Mouse (Mus musculus): ENCODE measurements around the gene Gm49369. TPM values are rescaled to one million over a fixed set of nuclear protein-coding genes. Genes with fewer than 3 reads are reported as not detected.
A peak's percentile ranks its signal among the peaks of the same experiment; 100 is the strongest.
"Not testable (repeated sequence)": the region's sequence is repeated elsewhere in the genome, so short reads cannot be mapped to it uniquely, and the experiment has no call there.

Gene Gm49369
- polyA plus RNA-seq, 1 experiment, result not detected

DNA sequence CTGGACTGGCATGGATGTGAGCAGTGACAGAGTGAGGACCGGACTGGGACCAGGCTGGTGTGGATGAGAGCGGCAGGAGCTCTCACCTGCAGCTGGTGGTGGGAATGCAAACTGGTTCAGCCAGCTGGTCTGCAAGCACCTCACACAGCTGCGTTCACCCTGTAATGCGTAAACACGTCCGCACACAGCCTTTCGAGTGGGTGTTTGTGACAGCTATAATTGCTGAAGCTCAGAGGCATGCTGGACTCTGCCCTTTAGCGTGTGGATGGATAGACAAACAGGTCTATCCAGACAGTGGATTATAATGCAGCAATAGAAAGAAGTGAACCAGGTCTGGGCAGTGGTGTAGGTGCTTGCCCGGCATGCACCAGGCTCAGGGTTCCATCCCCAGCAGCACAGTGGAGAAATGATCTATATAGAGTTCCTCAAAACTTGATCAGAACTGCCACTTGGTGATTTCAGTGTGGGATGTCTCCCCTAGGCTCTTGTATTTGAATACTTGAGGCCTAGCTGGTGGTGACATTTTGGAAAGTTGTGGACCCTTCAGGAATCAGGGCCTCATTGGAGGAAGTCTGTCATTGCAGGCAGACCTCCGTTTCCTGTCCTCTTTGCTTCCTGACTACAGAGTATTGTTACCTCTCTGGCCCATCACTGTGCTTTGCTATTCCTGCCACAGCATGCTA, 40.8 kb downstream of the Gm49369 start:
- no peak for TF ChIP-seq CTCF (IDR thresholded peaks at IDR 0.05; ENCODE audit: low read depth, low read length)
- no peak for TF ChIP-seq EP300 (IDR thresholded peaks at IDR 0.05; ENCODE audit: insufficient read depth, low read depth, low read length)
- Histone ChIP-seq H3K9me3 (replicated peaks; ENCODE audit: control insufficient read depth, insufficient read depth, low read length, poor library complexity, severe bottlenecking) (no peaks in the 10 kb centered on the region), H3K27me3 (ENCODE audit: control insufficient read depth, insufficient read depth, low read length, poor library complexity, severe bottlenecking) (no peaks in the 10 kb centered on the region), H3K4me3 (ENCODE audit: low read depth, low read length) (no peak overlapping the region), H3K4me1 (ENCODE audit: control insufficient read depth, insufficient read depth, low read length) (no peaks in the 10 kb centered on the region), H3K36me3 (ENCODE audit: control insufficient read depth, insufficient read depth, low read length, poor library complexity, severe bottlenecking) (no peaks in the 10 kb centered on the region), H3K9ac (ENCODE audit: low read depth, poor library complexity, severe bottlenecking) (no peak overlapping the region), H3K27ac (ENCODE audit: insufficient read depth, low read length) (no peak overlapping the region)

DNA sequence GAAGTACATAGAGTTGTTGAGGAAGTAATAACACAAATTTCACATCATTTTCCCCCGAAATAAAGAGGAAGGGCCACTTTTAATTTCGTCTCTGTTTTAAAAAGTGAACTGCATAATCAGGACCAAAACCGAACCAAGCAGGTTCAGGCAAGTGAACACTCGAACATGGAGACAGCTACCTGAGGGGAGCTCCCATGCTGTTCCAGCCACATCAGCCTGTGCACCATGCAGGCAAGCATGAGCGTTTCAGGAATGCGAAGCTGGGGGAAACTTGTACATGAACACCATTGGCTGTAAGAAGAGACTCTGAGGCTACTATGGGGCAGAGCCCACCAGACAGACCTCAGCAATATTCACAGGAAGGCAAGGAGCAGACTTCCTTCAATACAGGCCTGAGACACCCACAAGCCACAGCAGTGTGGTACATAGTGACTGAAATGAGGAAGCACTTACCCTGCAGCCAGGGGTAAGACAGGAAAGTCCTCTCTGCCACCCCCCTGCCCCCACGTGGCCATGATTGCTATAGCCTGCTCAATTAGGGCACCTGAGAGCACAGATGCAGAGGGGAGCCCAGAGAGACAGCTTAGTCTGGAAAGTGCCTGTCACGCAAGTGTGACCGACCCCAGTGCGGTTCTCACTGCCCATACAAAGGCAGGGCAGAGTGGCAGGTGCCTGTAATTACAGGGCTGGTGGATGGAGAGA, 42.0 kb downstream of the Gm49369 start:
- Histone ChIP-seq H3K4me1 (ENCODE audit: control insufficient read depth, insufficient read depth, low read length) (no peaks in the 10 kb centered on the region), H3K4me3 (ENCODE audit: low read depth, low read length) (no peak overlapping the region), H3K36me3 (ENCODE audit: control insufficient read depth, insufficient read depth, low read length, poor library complexity, severe bottlenecking) (no peaks in the 10 kb centered on the region), H3K27me3 (ENCODE audit: control insufficient read depth, insufficient read depth, low read length, poor library complexity, severe bottlenecking) (no peaks in the 10 kb centered on the region), H3K27ac (ENCODE audit: insufficient read depth, low read length) (no peak overlapping the region), H3K9me3 (replicated peaks; ENCODE audit: control insufficient read depth, insufficient read depth, low read length, poor library complexity, severe bottlenecking) (no peaks in the 10 kb centered on the region), H3K9ac (ENCODE audit: low read depth, poor library complexity, severe bottlenecking) (no peak overlapping the region)
- no peak for TF ChIP-seq CTCF (IDR thresholded peaks at IDR 0.05; ENCODE audit: low read depth, low read length)
- no peak for TF ChIP-seq EP300 (IDR thresholded peaks at IDR 0.05; ENCODE audit: insufficient read depth, low read depth, low read length)
- no peak for TF ChIP-seq POLR2A (IDR thresholded peaks at IDR 0.05; ENCODE audit: insufficient read depth, low read length)

DNA sequence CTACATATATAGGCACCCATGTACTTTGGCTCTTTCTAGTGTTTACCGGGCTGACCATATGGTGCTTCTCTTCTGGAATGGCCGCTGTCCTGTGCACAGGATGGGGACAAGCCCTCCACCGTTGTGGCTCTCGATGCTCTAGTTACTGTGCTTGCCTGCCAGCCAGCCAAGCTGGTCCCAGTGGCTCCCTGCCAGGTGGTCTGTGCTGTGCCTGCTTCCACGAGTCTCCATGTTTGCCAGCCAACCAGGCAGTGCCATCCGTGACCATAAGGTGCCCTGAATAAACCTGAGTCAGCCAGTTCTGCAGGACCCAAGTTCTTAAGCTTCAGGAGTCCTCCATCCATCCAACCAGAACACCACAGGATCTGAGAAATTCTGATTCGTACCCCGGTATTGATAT, 47.3 kb downstream of the Gm49369 start:
- H3K27me3 ChIP-seq (ENCODE audit: control insufficient read depth, insufficient read depth, low read length, poor library complexity, severe bottlenecking), result no peaks in the 10 kb centered on the region
- H3K4me3 ChIP-seq (ENCODE audit: low read depth, low read length), result no peak overlapping the region
- no peaks in the 10 kb centered on the region for H3K9me3 ChIP-seq (replicated peaks; ENCODE audit: control insufficient read depth, insufficient read depth, low read length, poor library complexity, severe bottlenecking)
- no peaks in the 10 kb centered on the region for H3K36me3 ChIP-seq (ENCODE audit: control insufficient read depth, insufficient read depth, low read length, poor library complexity, severe bottlenecking)
- no peak overlapping the region for H3K27ac ChIP-seq (ENCODE audit: insufficient read depth, low read length)
- H3K9ac ChIP-seq (ENCODE audit: low read depth, poor library complexity, severe bottlenecking), result no peak overlapping the region
- H3K4me1 ChIP-seq (ENCODE audit: control insufficient read depth, insufficient read depth, low read length), result no peaks in the 10 kb centered on the region
- TF ChIP-seq POLR2A (IDR thresholded peaks at IDR 0.05; ENCODE audit: insufficient read depth, low read length) (no peak), EP300 (IDR thresholded peaks at IDR 0.05; ENCODE audit: insufficient read depth, low read depth, low read length) (no peak), CTCF (IDR thresholded peaks at IDR 0.05; ENCODE audit: low read depth, low read length) (no peak)

DNA sequence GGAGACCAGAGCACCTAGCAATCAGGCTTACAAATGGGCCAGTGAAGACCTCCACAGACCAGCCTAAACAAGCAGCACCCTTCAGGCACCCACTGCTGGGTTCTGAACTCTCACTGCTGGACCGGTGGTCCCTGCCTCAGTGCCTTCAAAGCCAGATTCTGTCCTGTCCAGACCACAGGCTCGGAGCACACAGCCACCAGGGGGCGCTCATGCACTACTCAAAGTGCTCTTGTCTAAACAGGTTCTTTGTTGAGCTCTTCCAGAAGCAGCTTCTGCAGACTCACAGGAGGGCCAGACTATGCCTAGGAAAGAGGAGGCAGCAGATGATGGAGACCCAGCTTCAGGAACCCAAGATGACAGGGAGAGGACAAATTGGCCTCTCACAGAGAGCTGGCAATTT, 48.2 kb downstream of the Gm49369 start:
- no peak overlapping the region for H3K9ac ChIP-seq (ENCODE audit: low read depth, poor library complexity, severe bottlenecking)
- no peaks in the 10 kb centered on the region for H3K4me1 ChIP-seq (ENCODE audit: control insufficient read depth, insufficient read depth, low read length)
- no peak overlapping the region for H3K27ac ChIP-seq (ENCODE audit: insufficient read depth, low read length)
- no peaks in the 10 kb centered on the region for H3K9me3 ChIP-seq (replicated peaks; ENCODE audit: control insufficient read depth, insufficient read depth, low read length, poor library complexity, severe bottlenecking)
- TF ChIP-seq CTCF (IDR thresholded peaks at IDR 0.05; ENCODE audit: low read depth, low read length), result peak; percentile 95
- no peak for TF ChIP-seq EP300 (IDR thresholded peaks at IDR 0.05; ENCODE audit: insufficient read depth, low read depth, low read length)
- TF ChIP-seq POLR2A (IDR thresholded peaks at IDR 0.05; ENCODE audit: insufficient read depth, low read length), result no peak
- no peaks in the 10 kb centered on the region for H3K36me3 ChIP-seq (ENCODE audit: control insufficient read depth, insufficient read depth, low read length, poor library complexity, severe bottlenecking)
- no peaks in the 10 kb centered on the region for H3K27me3 ChIP-seq (ENCODE audit: control insufficient read depth, insufficient read depth, low read length, poor library complexity, severe bottlenecking)
- H3K4me3 ChIP-seq (ENCODE audit: low read depth, low read length), result no peak overlapping the region

DNA sequence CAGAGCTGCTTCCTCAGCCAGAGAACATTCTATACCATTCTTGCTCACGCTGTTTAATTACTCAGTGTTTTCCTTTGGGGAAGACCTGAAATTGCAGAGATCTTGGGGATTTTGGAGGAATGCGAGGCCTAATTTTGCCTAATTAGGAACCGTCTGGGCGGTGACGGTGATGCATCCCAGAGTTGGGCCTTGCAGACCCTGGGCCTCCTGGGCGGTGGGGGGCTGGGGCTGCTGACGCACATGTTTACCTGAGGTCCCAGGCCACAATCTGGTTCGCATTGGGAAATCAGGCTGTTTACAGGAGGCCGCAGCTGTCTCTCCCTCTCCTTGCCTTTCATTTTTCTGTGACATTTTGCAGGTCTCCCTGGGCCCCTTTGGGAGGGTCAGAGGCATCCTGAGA, 49.7 kb downstream of the Gm49369 start:
- H3K4me1 ChIP-seq (ENCODE audit: control insufficient read depth, insufficient read depth, low read length); H3K9ac ChIP-seq (ENCODE audit: low read depth, poor library complexity, severe bottlenecking); H3K27ac ChIP-seq (ENCODE audit: insufficient read depth, low read length); H3K27me3 ChIP-seq (ENCODE audit: control insufficient read depth, insufficient read depth, low read length, poor library complexity, severe bottlenecking); H3K36me3 ChIP-seq (ENCODE audit: control insufficient read depth, insufficient read depth, low read length, poor library complexity, severe bottlenecking); H3K9me3 ChIP-seq (replicated peaks; ENCODE audit: control insufficient read depth, insufficient read depth, low read length, poor library complexity, severe bottlenecking); H3K4me3 ChIP-seq (ENCODE audit: low read depth, low read length): not testable (repeated sequence)

DNA sequence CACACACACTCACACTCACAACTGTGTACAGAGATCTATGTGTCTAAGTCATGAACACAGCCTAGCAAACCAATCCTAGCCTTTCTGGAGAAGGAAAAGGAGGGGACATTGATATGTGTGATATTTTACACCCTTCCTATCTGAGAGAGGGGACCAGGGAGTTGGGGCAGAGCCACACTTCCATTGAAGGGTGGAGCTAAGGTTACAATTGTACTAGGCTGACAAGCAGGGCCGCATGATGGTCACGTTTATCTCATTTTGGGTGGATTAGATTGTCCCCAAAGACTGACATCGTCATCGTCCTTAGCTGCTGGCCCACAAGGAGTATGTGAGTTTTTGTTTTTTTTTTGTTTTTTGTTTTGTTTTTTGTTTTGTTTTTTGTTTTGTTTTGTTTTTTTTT, 51.2 kb downstream of the Gm49369 start:
- H3K27ac ChIP-seq (ENCODE audit: insufficient read depth, low read length), result no peak overlapping the region

More for the DNA sequence above, 51.2 kb downstream of the Gm49369 start:
- Histone ChIP-seq H3K9ac (ENCODE audit: low read depth, poor library complexity, severe bottlenecking) (no peak overlapping the region), H3K4me3 (ENCODE audit: low read depth, low read length) (no peak overlapping the region), H3K9me3 (replicated peaks; ENCODE audit: control insufficient read depth, insufficient read depth, low read length, poor library complexity, severe bottlenecking) (no peaks in the 10 kb centered on the region), H3K4me1 (ENCODE audit: control insufficient read depth, insufficient read depth, low read length) (no peaks in the 10 kb centered on the region), H3K36me3 (ENCODE audit: control insufficient read depth, insufficient read depth, low read length, poor library complexity, severe bottlenecking) (no peaks in the 10 kb centered on the region), H3K27me3 (ENCODE audit: control insufficient read depth, insufficient read depth, low read length, poor library complexity, severe bottlenecking) (no peaks in the 10 kb centered on the region)
- TF ChIP-seq EP300 (IDR thresholded peaks at IDR 0.05; ENCODE audit: insufficient read depth, low read depth, low read length) (no peak), POLR2A (IDR thresholded peaks at IDR 0.05; ENCODE audit: insufficient read depth, low read length) (no peak), CTCF (IDR thresholded peaks at IDR 0.05; ENCODE audit: low read depth, low read length) (no peak)
